Mouse (Mus musculus) embryonic facial prominence, embryonic 12.5 days (tissue): ENCODE results near the gene Enox1. TPM values are rescaled to one million over a fixed set of nuclear protein-coding genes. Genes with fewer than 3 reads are reported as not detected.

Experiments used
- ATAC-seq: fragments of 200-750 bp; cut with Nextera tagmentation; 2 replicates; pipeline ENCODE4 v1.8.0; 2017; ENCODE audit not compliant: insufficient number of reproducible peaks, insufficient read depth, low FRiP score, low TSS enrichment
- H3K27ac ChIP-seq: fragments of 300-500 bp; sonication (generic); 2 replicates; pipeline ENCODE4 v1.5.1; 2016; ENCODE audit warnings: mild to moderate bottlenecking
- H3K27me3 ChIP-seq: fragments of 300-500 bp; sonication (generic); 2 replicates; pipeline ENCODE4 v1.6.1; 2016; ENCODE audit warnings: mild to moderate bottlenecking, moderate library complexity
- H3K36me3 ChIP-seq: fragments of 300-500 bp; sonication (generic); 2 replicates; pipeline ENCODE4 v1.6.1; 2016; ENCODE audit warnings: mild to moderate bottlenecking
- H3K4me1 ChIP-seq: fragments of 300-500 bp; sonication (generic); 2 replicates; pipeline ENCODE4 v1.6.1; 2016
- H3K4me2 ChIP-seq: fragments of 300-500 bp; sonication (generic); replicated peaks from 2 replicates; pipeline ENCODE4 v1.6.1; 2016; ENCODE audit warnings: mild to moderate bottlenecking, moderate library complexity
- H3K4me3 ChIP-seq: fragments of 300-500 bp; sonication (generic); 2 replicates; pipeline ENCODE4 v1.5.1; 2016; ENCODE audit warnings: mild to moderate bottlenecking
- H3K9ac ChIP-seq: fragments of 300-500 bp; sonication (generic); 2 replicates; pipeline ENCODE4 v1.6.1; 2016; ENCODE audit warnings: mild to moderate bottlenecking, moderate library complexity
- H3K9me3 ChIP-seq: fragments of 300-500 bp; sonication (generic); 2 replicates; pipeline ENCODE4 v1.6.1; 2016; ENCODE audit warnings: mild to moderate bottlenecking, moderate library complexity
- WGBS: fragments of 180-500 bp; shearing (Covaris S2); methylation state at CpG from one replicate; pipeline ENCODE4 v1.1.7; 2016; 5-methylcytosine and 5-hydroxymethylcytosine counted together
- polyA plus RNA-seq: library from polyadenylated mRNA; unstranded; fragments of >200 nt; fragmentation: Nextera tagmentation; extraction: Ambion mirVana; gene quantifications from 2 replicates; pipeline ENCODE4 v1.2.1, GENCODE M21; 2016

Enox1 gene
- polyA plus RNA-seq, 1 experiment from 2014 or later: 20.0 TPM

DNA sequence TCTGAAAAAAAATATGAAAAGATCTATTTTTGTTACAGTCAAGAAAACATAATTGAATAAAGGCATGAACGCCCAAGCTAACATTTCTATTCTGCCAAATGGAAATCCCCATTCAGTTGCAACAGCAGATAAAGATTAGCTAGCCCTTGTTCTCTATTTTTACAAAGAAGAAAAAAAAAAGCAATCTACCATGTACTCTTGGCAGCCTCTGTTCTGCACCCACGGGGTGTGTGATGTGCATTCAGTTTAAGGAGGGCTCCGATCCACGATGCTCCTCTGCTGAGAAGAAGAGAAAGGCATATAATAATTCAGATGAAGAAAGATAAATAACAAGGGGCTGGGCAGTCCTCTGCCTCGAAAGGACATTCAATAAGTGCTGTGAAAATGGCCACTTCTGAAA lies 403.2 kb downstream of the Enox1 start:
- Histone ChIP-seq H3K9ac (no peak overlapping the region), H3K27me3 (no peaks in the 10 kb centered on the region), H3K4me1 (0 out of 2 replicates have a peak, but pooled peaks cover 7% of the 10 kb centered on the region), H3K36me3 (no peaks in the 10 kb centered on the region), H3K4me3 (no peak overlapping the region), H3K27ac (no peak overlapping the region), H3K4me2 (no peak overlapping the region), H3K9me3 (no peaks in the 10 kb centered on the region)
- no peak for ATAC-seq
- 79% methylated on average over 5 of the region's 5 CpGs for WGBS

DNA sequence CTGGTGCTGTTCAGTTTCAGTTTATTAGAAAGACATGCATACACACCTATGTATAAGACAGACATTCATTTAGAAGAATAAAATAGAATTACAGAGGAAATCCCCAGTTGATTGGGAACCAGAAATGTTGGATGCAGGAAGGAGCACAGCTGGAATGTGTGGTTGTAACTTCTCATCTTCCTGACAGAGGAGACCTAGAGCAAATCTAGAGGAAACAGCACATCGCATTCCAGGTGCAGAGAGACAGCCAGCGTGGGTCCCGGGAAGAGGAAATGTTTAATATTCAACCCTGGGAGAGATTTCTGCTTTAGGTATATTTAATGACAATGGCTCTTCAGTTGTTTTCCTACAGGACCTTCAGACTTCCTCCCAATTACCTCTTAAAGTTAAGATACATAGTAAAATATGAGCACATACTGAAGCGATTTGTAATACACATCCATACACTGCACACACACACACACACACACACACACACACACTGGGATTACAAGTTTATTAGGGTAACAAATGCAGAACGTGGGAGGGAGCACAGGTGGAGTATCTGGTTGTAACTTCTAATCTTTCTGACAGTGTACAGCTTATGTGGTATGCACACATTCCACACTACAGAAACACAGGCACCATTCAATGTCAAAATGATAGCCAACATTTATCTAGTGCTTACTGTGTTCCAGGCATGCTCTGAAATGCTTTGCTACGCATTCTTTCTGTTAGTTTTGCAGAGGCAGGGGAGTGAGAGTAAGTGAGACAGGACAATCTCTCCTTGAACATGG lies 405.4 kb downstream of the Enox1 start:
- H3K4me1 ChIP-seq: 0 out of 2 replicates have a peak, but pooled peaks cover 7% of the 10 kb centered on the region
- no peak overlapping the region for H3K9ac ChIP-seq
- H3K4me3 ChIP-seq: no peak overlapping the region
- ATAC-seq: no peak
- 69% methylated on average over 6 of the region's 6 CpGs for WGBS
- H3K9me3 ChIP-seq: no peaks in the 10 kb centered on the region
- H3K4me2 ChIP-seq: no peak overlapping the region
- no peaks in the 10 kb centered on the region for H3K27me3 ChIP-seq
- H3K36me3 ChIP-seq: no peaks in the 10 kb centered on the region
- H3K27ac ChIP-seq: no peak overlapping the region

DNA sequence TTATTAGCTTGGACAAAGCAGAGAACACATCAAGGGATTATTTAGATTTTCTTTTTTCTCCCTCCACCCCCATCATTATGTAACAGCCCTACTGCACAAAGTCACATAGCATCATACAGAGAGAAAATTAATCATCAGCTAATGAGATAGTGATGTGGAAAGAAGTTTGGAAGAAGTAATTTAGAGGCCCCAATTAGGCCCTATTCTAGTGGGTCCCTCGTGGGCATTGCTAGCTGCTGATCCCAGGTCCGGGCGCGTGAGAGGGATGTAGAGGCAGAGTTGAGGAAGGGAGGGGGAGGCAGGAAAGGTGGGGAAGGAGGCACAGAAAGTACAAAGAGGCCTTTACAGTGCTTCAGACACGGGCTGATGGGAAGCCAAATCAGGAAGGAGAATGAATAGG lies 407.4 kb downstream of the Enox1 start:
- Histone ChIP-seq H3K9ac (no peak overlapping the region), H3K9me3 (no peaks in the 10 kb centered on the region), H3K27me3 (no peaks in the 10 kb centered on the region), H3K4me2 (no peak overlapping the region), H3K4me1 (0 out of 2 replicates have a peak, but pooled peaks cover 7% of the 10 kb centered on the region), H3K27ac (no peak overlapping the region), H3K4me3 (no peak overlapping the region), H3K36me3 (no peaks in the 10 kb centered on the region)
- 71% methylated on average over 5 of the region's 5 CpGs for WGBS
- ATAC-seq: no peak

DNA sequence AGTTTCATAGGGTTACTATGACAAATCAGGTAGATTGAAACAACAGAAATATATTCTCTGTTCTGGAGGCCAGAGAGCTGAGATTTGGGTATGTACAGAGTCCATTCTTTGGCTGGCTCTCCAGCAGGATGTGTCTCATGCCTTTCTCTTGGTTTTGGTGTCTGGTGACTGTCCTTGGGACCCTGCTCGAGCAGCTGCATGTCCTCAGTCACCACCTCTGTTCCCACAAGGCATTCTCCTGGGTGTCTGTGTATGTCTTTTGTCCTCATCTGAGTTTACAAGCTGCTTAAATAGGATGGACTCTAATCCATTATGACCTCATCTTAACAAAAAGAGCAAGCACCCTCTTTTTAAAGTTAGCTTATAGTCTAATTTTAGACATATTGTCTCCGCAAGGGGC lies 410.6 kb downstream of the Enox1 start:
- Histone ChIP-seq H3K9me3 (no peaks in the 10 kb centered on the region), H3K4me3 (no peak overlapping the region), H3K27me3 (no peaks in the 10 kb centered on the region), H3K4me2 (no peak overlapping the region), H3K27ac (no peak overlapping the region), H3K4me1 (0 out of 2 replicates have a peak, but pooled peaks cover 3% of the 10 kb centered on the region), H3K9ac (no peak overlapping the region), H3K36me3 (no peaks in the 10 kb centered on the region)
- WGBS: 89% methylated on average over 2 of the region's 2 CpGs
- ATAC-seq: no peak

DNA sequence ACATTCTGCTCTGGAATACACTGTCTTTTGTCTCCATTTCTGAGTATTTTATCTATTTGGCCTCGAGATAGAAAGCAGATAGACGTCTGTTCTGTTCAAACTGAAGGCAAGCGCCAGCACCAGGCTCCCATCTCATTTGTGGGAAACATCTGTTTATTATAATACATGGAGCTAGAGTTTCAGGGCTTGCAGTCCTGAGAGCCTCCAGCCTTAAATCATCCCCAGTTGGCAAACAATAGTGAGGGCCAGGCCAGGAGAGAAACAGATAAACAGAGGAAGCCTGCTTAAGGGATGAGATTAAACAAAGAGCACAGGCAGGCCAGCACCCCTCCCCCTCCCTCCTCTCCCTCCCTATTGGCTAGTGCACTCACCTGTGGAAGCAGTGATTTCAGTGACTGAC lies 417.9 kb downstream of the Enox1 start:
- H3K27ac ChIP-seq: peak overlapping the region; percentile 60
- ATAC-seq: no peak
- no peak overlapping the region for H3K9ac ChIP-seq
- 7% methylated on average over 3 of the region's 3 CpGs for WGBS
- H3K27me3 ChIP-seq: no peaks in the 10 kb centered on the region
- H3K4me3 ChIP-seq: no peak overlapping the region
- no peak overlapping the region for H3K4me2 ChIP-seq
- no peaks in the 10 kb centered on the region for H3K36me3 ChIP-seq
- no peaks in the 10 kb centered on the region for H3K9me3 ChIP-seq
- H3K4me1 ChIP-seq: peaks cover 11% of the 10 kb centered on the region

DNA sequence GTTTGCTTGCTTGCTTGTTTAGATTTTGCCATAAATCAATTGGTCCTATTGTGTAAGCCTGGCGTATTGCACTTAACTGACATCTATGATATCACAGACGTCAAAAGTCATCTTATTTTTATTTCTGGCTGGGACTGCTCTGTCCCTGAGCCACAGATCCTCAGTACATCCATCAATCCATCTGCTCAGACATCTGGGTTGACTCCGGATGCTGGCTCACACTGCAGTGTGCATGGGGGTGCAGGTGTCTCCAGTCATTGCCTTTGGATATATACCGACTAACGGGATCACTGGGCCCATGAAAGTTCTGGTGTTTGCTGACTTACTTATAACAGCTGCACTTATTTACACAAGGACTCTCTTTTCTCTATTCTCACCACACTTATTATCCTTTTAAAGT lies 419.8 kb downstream of the Enox1 start:
- H3K9me3 ChIP-seq: no peaks in the 10 kb centered on the region
- 81% methylated on average over 5 of the region's 5 CpGs for WGBS
- no peaks in the 10 kb centered on the region for H3K27me3 ChIP-seq
- H3K4me1 ChIP-seq: peaks cover 31% of the 10 kb centered on the region
- ATAC-seq: no peak
- H3K4me3 ChIP-seq: no peak overlapping the region
- H3K9ac ChIP-seq: no peak overlapping the region
- no peak overlapping the region for H3K4me2 ChIP-seq
- no peaks in the 10 kb centered on the region for H3K36me3 ChIP-seq
- H3K27ac ChIP-seq: no peak overlapping the region

DNA sequence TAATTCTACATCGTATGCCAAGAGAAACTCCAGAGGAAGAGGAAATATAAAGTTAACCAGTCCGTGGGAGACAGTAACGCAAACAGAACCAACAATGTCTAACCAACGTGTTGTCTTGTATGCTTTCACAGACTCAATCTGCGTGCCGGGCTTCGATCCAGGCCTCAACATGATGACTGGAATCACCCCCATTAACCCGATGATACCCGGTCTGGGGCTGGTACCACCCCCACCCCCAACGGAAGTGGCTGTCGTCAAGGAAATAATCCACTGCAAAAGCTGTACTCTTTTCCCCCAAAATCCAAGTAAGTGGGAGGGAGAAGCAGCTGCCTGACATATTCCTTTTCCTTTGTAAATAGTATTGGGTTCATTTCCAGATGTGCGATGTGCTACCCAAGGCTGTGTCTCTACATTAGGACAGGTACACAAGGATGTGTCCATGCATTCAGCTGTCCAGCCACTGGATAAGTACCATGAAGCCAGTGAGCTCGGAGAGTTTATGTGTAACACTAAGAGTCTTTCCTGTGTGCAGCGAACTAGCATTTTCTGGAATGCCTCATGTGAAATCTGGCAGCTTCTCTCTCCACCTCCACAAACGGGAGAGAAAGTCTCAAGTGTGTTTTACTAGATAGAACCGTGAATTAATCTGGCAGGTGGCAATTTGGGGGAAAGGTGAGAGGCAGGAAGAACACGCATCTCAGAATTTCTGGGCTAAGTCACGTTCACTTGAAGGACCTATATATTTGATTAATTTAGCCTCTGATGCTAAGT lies 421.1 kb downstream of the Enox1 start:
- WGBS: 80% methylated on average over 18 of the region's 18 CpGs
- no peaks in the 10 kb centered on the region for H3K27me3 ChIP-seq
- H3K9ac ChIP-seq: no peak overlapping the region
- no peak overlapping the region for H3K4me2 ChIP-seq
- no peaks in the 10 kb centered on the region for H3K9me3 ChIP-seq
- H3K27ac ChIP-seq: no peak overlapping the region
- no peaks in the 10 kb centered on the region for H3K36me3 ChIP-seq
- no peak overlapping the region for H3K4me3 ChIP-seq
- peaks cover 43% of the 10 kb centered on the region for H3K4me1 ChIP-seq
- ATAC-seq: no peak

DNA sequence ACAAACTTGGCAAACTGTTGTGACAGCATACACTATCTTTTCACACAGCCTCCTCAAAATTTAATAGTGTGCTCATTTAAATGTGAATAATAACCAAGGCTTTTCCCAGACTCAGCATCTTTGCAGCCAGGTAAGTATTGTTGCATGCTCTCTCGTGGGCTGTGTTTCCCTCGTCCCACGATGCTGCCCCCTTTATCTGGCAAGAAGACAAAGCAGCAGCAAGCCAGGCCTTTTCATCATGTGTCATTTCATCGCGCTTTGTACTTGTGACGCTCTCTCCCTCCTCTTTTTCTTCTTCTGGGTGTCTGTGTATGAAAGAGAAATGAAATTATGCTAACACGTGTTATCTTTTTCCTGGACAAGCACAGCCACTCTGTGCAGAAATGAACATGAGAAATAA lies 421.8 kb downstream of the Enox1 start:
- H3K4me1 ChIP-seq: peaks cover 43% of the 10 kb centered on the region
- no peak for ATAC-seq
- no peak overlapping the region for H3K9ac ChIP-seq
- no peaks in the 10 kb centered on the region for H3K27me3 ChIP-seq
- H3K36me3 ChIP-seq: no peaks in the 10 kb centered on the region
- H3K27ac ChIP-seq: no peak overlapping the region
- 72% methylated on average over 7 of the region's 7 CpGs for WGBS
- H3K4me2 ChIP-seq: no peak overlapping the region
- H3K4me3 ChIP-seq: no peak overlapping the region
- H3K9me3 ChIP-seq: no peaks in the 10 kb centered on the region

DNA sequence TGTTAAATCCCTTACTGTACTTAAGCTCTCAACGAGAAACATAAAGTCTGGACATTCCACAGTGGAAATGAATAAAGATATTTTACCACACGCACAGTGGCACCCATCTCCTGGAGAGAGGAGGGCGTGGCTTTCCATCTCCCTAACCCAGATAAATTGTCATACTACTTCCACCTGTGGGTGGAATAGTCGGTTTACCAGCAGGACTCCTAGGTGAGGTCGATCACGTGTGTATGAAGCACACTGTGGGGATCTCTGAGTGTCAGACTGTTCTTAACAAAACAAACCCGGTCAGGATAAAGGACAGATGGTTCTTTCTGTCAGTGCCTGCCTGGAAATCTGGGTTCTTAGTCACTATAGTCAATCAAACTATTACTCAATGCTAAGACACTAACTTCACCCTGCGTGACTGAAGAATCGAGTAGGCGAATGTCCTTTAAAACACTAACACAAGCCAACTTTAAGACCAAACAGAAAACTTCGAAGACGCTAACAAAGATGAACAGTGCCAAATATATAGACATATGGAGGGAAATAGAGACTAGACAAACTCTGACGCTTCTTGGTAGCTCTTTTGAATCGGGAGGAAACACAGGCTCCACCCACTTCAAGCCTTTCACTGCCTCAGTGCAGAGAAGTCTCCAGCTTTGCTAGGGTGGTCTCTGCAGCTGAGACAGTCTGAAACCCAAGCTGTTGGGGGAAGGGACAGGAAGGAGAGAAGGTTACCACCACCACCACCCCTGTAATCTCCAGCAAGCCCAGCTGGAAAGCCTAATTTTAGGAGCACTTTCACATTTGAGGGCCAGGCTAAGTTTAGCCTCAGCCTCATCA lies 423.8 kb downstream of the Enox1 start:
- H3K4me3 ChIP-seq: no peak overlapping the region
- H3K9ac ChIP-seq: no peak overlapping the region
- H3K4me2 ChIP-seq: no peak overlapping the region
- H3K36me3 ChIP-seq: no peaks in the 10 kb centered on the region
- 64% methylated on average over 14 of the region's 14 CpGs for WGBS
- peaks cover 44% of the 10 kb centered on the region for H3K4me1 ChIP-seq
- H3K27me3 ChIP-seq: no peaks in the 10 kb centered on the region
- no peak for ATAC-seq
- peak overlapping the region; percentile 80 for H3K27ac ChIP-seq
- no peaks in the 10 kb centered on the region for H3K9me3 ChIP-seq

DNA sequence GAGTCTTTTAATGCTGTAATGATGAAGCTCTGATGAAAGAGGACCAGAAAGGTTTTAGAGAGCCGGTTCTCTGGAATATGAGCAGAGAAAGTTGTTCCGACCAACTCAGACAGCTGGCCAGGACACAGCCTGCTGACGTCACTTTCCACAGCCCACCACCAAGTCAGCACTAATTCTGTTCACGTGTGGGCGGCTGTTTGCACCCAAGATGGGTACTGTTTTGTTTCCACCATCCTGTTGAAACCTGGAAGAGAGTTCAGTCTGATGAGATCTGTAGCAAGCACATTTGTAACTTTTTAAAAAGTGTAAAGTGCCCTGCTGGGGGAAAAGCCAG lies 424.3 kb downstream of the Enox1 start:
- 19% methylated on average over 5 of the region's 5 CpGs for WGBS
- no peak overlapping the region for H3K4me2 ChIP-seq
- peak overlapping the region; percentile 80 for H3K27ac ChIP-seq
- no peak overlapping the region for H3K4me3 ChIP-seq
- no peak overlapping the region for H3K9ac ChIP-seq
- peaks cover 49% of the 10 kb centered on the region for H3K4me1 ChIP-seq
- no peaks in the 10 kb centered on the region for H3K36me3 ChIP-seq
- no peak for ATAC-seq
- no peaks in the 10 kb centered on the region for H3K9me3 ChIP-seq
- no peaks in the 10 kb centered on the region for H3K27me3 ChIP-seq

DNA sequence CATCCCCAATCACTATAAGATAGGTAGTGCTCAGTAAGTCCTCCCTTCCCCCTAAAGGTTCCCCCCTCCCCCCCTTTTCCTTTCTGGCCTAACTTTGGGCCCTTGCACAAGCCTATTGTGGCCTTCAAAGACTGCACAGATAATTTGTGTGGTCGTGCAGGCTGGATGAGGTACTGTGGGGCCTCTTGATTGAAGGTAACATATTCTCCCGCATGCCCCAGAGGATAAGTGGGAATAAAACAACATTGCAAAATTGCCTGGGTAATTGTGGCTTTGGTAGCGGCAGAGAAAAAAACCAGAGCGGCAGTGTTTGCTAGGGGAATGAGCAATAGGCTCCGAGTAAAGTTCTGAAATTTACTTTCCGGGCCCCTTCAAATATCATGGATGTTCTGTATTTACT lies 425.1 kb downstream of the Enox1 start:
- H3K9me3 ChIP-seq: no peaks in the 10 kb centered on the region
- H3K4me1 ChIP-seq: peaks cover 52% of the 10 kb centered on the region
- H3K9ac ChIP-seq: no peak overlapping the region
- no peaks in the 10 kb centered on the region for H3K27me3 ChIP-seq
- 43% methylated on average over 6 of the region's 6 CpGs for WGBS
- H3K27ac ChIP-seq: peak overlapping the region; percentile 80
- no peak overlapping the region for H3K4me3 ChIP-seq
- H3K4me2 ChIP-seq: no peak overlapping the region
- no peak for ATAC-seq
- no peaks in the 10 kb centered on the region for H3K36me3 ChIP-seq
